Mouse (Mus musculus): ENCODE data around the gene Cd80.

- TF ChIP-seq GATA1 (IDR thresholded peaks at IDR 0.05; ENCODE audit: borderline replicate concordance, low read length) (no peak), FLI1 (IDR thresholded peaks at IDR 0.05; ENCODE audit: low read length) (no peak)
Observed at GRCm38 (mm10) chr16:38439190-38439589, 16.2 kb upstream of the Cd80 start.
